Mouse (Mus musculus): ENCODE measurements at regions not wholly inside any gene's neighbourhood (a gene's known extent, or its start where the extent isn't known, plus 50 kb on each side); places are given as distances from the start of the nearest gene placed in this dataset.

GRCm38 (mm10) chr13:26594313-26594712 lies 175.7 kb downstream of the Hdgfl1 start:
- DNase-seq (ENCODE audit: low spot score in 2 of 2), result no peak

- DNase-seq (ENCODE audit: low spot score in 2 of 2), result no peak
Observed at GRCm38 (mm10) chr13:26593750-26594149, 176.2 kb downstream of the Hdgfl1 start.

- no peak for DNase-seq (ENCODE audit: low spot score in 2 of 2)
Observed at GRCm38 (mm10) chr13:26575890-26576543, 193.9 kb downstream of the Hdgfl1 start.

- no peak for DNase-seq (ENCODE audit: low spot score in 2 of 2)
Observed at GRCm38 (mm10) chr13:26569422-26569821, 200.5 kb downstream of the Hdgfl1 start.

GRCm38 (mm10) chr13:26564941-26565862 lies 204.8 kb downstream of the Hdgfl1 start:
- DNase-seq (ENCODE audit: low spot score in 2 of 2), result no peak

GRCm38 (mm10) chr13:26558366-26558765 lies 211.6 kb downstream of the Hdgfl1 start:
- DNase-seq (ENCODE audit: low spot score in 2 of 2), result no peak

GRCm38 (mm10) chr13:26554266-26554665 lies 215.7 kb downstream of the Hdgfl1 start:
- no peak for DNase-seq (ENCODE audit: low spot score in 2 of 2)

- no peak for DNase-seq (ENCODE audit: low spot score in 2 of 2)
Observed at GRCm38 (mm10) chr13:26552122-26552521, 217.8 kb downstream of the Hdgfl1 start.

- no peak for DNase-seq (ENCODE audit: low spot score in 2 of 2)
Observed at GRCm38 (mm10) chr13:26538928-26539327, 231.0 kb downstream of the Hdgfl1 start.

GRCm38 (mm10) chr13:26536575-26536974 lies 233.4 kb downstream of the Hdgfl1 start:
- DNase-seq (ENCODE audit: low spot score in 2 of 2), result no peak

- no peak for DNase-seq (ENCODE audit: low spot score in 2 of 2)
Observed at GRCm38 (mm10) chr13:26532761-26533160, 237.2 kb downstream of the Hdgfl1 start.

GRCm38 (mm10) chr13:26519054-26519453 lies 250.9 kb downstream of the Hdgfl1 start:
- DNase-seq (ENCODE audit: low spot score in 2 of 2), result no peak

- no peak for DNase-seq (ENCODE audit: low spot score in 2 of 2)
Observed at GRCm38 (mm10) chr13:26518425-26518824, 251.5 kb downstream of the Hdgfl1 start.

- no peak for DNase-seq (ENCODE audit: low spot score in 2 of 2)
Observed at GRCm38 (mm10) chr13:26517646-26518045, 252.3 kb downstream of the Hdgfl1 start.

GRCm38 (mm10) chr13:26510448-26510847 lies 259.5 kb downstream of the Hdgfl1 start:
- DNase-seq (ENCODE audit: low spot score in 2 of 2), result no peak

GRCm38 (mm10) chr13:26509841-26510240 lies 260.1 kb downstream of the Hdgfl1 start:
- DNase-seq (ENCODE audit: low spot score in 2 of 2), result no peak

- no peak for DNase-seq (ENCODE audit: low spot score in 2 of 2)
Observed at GRCm38 (mm10) chr13:26503744-26504143, 266.2 kb downstream of the Hdgfl1 start.

GRCm38 (mm10) chr13:26497086-26497485 lies 272.9 kb downstream of the Hdgfl1 start:
- DNase-seq (ENCODE audit: low spot score in 2 of 2), result no peak

GRCm38 (mm10) chr13:26495871-26496270 lies 274.1 kb downstream of the Hdgfl1 start:
- no peak for DNase-seq (ENCODE audit: low spot score in 2 of 2)

GRCm38 (mm10) chr13:26469343-26469742 lies 300.6 kb downstream of the Hdgfl1 start:
- no peak for DNase-seq (ENCODE audit: low spot score in 2 of 2)

- DNase-seq (ENCODE audit: low spot score in 2 of 2), result no peak
Observed at GRCm38 (mm10) chr13:26467526-26467925, 302.4 kb downstream of the Hdgfl1 start.

GRCm38 (mm10) chr13:26464523-26464922 lies 305.4 kb downstream of the Hdgfl1 start:
- DNase-seq (ENCODE audit: low spot score in 2 of 2), result no peak

- no peak for DNase-seq (ENCODE audit: low spot score in 2 of 2)
Observed at GRCm38 (mm10) chr13:26464096-26464495, 305.9 kb downstream of the Hdgfl1 start.

All from urinary bladder, postnatal 36 days (tissue).